Mouse (Mus musculus) gastrocnemius, postnatal 10 days (tissue): ENCODE data around the gene Fyn. TPM values are rescaled to one million over a fixed set of nuclear protein-coding genes. Genes with fewer than 3 reads are reported as not detected.

Source experiments
- DNase-seq: peaks from one replicate; pipeline ENCODE4 v3.0.0; 2021; ENCODE audit warnings: mixed read lengths
- total RNA-seq, 2 experiments: library from RNA; stranded (reverse); gene quantifications; 2 replicates each; pipeline ENCODE4 v1.2.3; 2021

Fyn gene
- total RNA-seq, 2 experiments from 2014 or later = 25.6 to 34.4 TPM

DNA sequence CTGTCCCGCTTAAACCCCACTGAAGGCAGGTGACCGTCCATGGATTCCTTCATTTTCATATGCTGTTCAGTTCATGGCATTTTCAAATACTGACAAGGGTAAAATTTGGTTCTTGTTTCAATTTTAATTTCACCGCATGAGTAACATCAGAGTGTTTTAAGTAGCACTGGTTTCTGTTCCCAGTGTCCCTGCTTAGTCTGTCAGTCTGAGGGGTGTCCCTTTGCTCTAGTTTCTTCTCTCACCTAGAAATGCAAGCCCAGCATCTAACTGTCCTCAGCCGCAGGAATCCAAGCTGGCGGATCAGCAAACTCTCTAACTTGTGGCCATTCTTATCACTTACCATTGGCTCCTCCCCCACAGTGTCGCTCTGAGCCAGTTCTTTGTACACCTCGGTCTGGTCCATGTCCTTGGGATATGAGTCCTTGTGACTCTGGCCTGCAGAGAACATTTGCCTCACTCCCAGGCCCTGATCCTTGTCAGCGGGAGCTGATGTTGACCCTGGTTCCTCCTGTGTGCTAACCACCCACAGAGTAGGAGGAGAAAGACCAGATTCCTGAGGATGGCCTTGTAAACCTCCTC, 9.5 kb downstream of the Fyn start:
- no peak for DNase-seq

DNA sequence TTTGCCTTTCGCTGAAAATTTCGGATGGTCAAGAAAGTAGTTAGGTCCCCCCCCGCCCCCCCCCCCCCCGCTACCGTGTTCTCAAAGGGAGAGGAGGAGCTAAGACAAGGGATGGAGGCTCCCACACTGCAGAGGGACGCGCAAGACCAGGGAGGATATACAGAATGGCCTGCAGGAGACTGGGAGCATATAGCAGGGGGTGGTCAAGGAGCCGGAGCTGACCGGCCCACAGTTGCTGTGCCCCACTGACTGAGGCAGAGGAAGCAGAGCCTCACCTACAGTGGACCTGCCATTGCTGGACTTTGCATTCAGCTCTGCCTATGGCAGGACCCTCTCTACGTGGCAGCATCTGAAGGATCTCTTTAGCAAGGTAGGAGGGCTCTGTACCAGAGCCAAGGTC, 10.6 kb downstream of the Fyn start:
- no peak for DNase-seq

DNA sequence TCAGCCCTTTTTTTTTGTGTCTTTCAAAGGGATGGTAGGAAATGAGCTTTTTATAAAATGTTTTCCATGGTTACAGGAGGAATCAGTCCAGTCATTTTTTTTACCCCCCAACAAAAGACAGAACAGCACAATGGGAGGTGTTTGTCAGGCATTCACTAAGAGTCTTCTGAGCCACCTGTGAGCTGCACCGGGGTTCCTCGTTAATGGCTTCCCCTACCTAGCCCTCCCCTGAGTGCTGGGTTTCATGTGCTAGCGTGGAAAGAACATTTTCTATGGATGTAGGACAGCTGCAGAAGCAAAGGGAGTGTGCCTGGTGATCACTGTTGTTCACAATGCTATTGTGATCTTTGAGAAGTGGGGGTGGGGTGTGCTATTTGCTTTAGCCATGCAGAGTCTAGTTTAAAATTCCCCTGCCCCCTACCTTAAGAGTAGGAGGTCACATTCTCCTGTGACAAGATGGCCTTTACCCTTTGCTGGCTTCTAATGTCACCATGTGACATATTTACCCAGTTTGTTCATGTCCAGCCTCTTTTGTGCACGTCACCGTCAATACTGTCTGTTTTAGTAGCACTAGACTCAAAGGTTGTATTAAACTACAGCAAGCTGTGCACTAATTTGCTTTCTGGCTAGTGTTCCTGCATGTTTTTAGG, 11.2 kb downstream of the Fyn start:
- DNase-seq = no peak

DNA sequence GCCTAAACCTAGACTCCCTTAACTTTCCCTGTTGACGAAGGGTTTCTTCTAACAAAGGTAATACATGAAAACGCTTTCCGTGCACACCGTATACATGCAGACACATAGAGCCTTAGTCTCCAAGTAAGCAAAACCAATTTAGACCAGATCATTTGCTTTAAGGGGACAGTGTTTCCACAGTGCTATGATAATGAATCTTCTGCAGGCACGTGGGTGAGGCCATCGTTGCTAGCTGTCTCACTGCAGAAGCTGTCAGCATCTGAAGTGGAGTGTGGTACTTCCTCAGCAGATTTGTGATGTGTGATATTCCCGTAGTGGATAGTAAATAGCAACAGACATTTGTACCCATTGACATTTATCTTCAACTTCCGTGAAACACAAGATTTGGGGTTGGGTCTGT, 16.6 kb downstream of the Fyn start:
- DNase-seq = no peak

DNA sequence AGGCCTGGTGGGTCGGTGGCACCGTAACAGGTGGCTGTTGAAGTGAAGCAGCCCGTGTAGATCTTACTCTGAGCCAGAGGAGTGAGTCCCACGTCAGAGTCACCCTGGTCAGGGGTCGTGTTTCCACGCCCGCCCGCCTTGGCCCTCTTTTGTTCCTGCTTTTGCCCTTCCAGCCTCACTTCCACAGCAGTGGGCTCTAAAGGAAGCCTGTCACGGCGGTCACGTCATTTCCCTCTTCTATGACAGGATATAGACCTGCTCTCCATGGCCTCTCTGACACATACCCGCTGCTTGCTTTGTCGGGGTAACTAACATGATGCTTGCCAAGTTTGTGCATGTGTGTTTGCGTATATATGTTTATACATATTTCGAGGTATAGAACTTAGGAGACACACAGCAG, 17.5 kb downstream of the Fyn start:
- DNase-seq = no peak

DNA sequence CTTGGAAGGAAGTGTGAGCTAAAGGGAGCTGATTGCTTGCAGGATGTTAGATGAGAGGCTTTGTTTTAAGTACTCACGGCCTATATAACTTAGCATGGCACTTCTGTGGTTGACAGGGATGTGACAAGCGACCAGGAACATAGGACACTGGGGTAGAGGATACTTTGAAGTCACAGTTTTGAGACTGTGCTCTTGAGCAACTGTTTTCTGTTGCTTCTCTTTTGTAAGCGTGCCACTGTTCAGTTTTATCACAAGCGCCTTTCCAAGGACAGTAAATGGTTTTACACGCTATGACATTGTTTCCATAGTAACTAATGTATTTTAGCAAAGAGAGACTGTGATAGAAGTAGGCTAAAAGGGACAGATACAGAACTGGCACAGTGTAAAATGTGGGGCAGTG, 18.4 kb downstream of the Fyn start:
- DNase-seq = no peak

DNA sequence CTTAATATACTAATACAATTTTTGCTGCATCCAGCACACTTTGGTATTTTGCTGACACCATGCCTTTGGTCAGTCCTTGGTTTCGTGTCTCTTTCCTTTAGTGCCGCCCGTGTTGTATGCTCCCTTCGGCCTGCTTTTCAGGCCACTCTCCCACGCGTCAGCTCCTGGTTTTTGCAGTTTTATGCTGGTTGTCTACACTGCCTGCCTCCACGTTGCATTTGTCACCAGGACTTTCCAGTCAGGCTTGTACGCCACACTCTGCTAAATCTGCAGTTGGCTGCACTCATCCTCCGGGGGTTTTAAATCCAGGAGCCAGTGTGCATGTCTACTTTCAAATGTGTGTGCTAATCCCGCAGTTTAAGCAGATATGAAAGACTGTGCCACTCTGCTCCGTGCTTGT, 18.9 kb downstream of the Fyn start:
- no peak for DNase-seq

DNA sequence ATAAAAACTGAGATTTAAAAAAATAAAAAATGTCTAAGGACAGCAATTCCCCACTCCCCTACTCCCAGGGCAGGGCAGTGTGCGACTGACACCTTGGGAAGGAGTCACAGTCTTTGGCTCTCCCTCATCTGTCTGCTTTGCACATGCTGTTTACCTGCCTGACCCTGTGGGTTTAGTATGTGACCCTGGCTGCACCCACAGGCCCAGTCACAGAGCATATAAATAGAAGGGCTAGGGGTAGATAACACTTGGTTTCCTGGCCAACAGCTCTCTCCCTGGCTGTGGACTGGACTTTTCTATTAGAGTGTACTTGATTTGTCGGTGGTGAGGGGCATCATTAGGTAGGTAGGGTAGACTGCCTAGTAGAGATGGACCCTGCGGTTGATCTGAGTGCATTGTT, 19.5 kb downstream of the Fyn start:
- no peak for DNase-seq

DNA sequence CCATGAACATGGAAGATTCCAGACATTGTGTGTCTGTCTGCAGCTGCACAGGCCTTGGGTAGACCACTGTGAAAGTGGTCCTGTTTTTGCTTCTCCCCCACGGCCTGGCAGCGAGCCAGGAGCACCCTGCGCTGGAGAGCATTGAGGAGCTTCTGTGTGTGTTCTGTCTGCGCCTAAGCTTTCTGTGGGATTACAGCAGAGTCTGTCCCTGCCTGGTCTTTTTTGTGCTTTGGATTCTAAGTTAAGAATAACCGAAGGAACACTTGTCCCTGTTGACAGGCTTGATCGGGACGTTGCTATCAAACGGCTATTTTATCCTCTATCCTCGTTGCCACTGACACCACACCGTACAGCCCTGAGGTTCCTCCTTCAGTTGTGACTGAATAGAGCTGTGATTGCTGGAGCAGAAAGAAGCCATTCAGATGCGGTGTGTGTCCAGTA, 20.8 kb downstream of the Fyn start:
- no peak for DNase-seq

DNA sequence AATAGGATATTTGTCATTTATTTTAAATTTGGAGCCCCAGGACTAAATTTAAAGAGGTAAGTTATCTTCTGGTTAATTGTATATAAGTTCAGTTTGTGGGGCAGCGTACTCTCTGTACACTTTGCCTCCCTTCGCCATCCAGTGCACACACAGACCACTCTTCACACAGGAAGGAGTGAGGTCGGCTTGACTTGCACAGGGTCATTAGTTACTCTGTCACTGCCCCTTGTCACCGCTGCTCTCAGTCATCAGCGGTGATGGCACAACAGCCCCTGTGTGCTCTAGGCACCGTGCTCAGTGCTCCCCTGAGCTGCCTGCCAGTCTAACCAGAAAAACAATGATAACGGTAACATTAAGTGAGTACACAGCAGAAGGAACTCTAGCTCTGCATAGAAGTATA, 21.9 kb downstream of the Fyn start:
- DNase-seq = no peak

DNA sequence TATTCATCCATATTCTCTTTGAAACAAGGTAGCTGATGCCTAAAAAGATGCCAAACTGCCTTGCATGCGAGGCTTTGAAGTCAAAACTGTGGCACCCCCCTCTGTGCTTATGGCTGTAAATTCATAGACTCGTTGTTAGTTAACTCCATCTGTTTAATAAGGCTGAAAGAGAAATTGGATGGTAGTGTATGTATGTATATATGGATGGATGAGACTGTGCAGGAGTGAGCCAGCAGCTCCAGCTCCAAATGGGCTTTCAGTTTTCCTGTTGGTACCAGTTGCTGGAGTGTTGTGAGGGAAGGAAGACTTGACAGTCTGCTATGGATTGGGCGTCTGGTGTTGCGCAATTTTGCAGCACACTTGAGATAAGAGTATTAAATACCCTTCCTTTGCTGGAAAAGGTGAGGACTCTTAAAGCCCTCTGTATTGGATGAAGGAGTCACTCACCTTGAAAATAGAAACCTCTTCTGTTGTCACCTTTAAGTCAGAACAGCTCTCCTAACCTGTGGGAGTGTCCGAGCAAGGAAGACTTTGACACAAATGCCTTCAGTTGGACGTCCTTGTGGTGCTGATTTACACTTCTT, 24.3 kb downstream of the Fyn start:
- no peak for DNase-seq

DNA sequence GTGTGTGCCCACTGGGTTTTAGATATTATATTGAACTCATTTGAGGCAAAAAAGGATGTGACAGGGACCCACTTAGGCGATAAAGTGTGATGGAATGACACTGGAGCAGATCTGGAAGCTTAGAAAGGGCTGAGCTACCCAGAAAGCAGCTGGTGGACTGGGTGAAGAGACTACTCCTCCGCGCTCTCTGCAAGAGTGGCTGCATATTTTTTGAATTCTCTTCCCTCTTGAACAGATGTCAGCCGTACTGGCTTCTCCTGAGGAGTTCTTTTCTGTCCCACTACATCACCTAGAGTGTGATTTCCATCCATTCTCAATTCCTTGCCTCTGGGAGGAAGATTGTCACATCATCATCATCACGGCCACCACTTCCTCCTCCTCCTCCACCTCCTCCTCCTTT, 26.9 kb downstream of the Fyn start:
- no peak for DNase-seq

DNA sequence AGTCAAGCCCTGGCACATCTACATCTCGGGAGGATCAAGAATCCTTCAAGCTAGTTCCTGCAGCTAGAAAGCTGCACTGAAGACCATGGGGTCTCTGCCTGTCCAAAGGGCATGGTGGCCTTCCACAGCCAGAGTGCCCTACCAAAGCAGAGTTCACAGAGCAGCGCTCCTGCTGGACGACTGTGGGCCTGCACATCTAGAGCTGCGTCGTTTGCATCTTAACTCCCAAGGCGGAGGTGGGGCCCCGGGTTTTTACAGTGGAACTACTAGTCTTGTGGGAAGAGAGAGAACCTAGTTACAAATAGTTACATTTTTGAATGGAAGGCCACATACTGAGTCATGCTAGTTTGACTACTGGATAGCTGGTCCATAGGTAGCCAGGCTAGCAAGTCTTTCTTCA, 30.3 kb downstream of the Fyn start:
- DNase-seq = no peak

DNA sequence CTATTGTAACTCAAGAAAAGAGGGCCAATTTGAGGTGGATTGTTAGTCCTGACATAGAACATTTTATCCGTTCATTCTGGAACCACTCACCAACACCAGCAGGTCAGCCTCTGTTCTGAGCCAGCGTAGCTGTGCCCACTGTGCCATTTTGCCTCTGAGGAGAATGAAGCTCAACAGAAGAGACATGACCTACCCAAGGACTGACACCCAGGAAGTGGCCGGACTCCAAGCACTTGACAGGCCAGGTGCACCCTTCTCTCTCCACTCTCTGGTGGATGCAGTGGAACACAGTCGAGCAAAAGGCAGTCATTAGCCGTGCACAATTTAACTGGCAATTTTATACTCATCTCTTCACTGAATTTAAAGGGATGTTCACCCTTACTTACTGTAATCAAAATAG, 31.5 kb downstream of the Fyn start:
- DNase-seq = no peak

DNA sequence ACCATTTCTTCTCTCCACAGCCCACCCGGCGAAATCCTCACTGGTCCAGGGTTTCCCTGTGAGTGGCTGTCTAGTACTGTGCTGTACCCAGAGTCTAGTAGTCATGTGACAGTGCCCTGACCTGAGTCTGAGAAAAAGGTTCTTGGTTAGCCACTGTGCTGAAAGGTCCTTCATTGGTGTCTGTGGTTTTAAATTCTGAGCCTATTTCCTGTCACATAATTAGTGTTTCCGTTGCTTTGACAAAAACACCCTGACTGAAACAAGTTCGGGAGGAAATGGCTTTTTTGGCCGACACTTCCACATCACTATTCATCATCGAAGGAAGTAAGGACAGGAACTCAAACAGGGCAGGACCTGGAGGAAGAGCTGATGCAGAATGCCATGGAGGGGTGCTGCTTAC, 33.8 kb downstream of the Fyn start:
- DNase-seq = no peak

DNA sequence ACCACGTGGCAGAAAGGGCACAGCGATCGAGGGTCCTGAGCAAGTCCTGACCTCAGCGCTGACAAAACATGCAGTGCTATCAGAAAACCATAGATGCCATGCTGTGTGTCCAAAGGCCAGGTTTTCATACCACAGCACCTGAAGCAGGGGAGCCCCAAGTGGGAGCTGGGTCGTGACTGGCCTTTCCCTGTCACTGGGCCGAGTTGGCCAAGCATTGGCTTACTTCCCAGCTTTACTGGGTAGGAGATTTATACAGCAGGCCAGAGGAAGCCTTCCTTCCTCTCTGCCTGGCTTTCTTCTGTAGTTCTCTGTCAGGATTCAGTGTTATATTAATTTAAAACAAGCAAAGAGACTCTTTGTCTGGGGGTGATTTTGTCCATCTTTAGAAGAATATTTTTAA, 35.1 kb downstream of the Fyn start:
- no peak for DNase-seq

DNA sequence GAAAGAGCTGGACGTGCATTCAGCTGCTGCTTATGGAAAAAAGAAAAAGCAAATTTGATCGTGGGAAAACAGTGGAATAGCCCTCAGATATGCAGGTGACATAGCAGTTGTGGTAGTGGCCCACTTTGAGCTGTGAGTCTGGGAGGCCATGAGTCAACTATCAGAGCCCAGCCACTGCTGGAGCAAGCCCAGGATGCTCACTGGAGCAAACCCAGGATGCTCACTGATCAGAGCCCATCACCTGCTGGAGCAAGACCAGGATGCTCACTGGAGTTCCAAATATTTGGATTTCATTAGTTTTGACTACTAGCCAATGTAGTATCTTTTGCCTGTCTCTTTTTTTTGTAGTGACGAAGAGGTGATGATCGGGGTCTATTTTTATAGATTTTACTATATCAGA, 35.5 kb downstream of the Fyn start:
- no peak for DNase-seq

DNA sequence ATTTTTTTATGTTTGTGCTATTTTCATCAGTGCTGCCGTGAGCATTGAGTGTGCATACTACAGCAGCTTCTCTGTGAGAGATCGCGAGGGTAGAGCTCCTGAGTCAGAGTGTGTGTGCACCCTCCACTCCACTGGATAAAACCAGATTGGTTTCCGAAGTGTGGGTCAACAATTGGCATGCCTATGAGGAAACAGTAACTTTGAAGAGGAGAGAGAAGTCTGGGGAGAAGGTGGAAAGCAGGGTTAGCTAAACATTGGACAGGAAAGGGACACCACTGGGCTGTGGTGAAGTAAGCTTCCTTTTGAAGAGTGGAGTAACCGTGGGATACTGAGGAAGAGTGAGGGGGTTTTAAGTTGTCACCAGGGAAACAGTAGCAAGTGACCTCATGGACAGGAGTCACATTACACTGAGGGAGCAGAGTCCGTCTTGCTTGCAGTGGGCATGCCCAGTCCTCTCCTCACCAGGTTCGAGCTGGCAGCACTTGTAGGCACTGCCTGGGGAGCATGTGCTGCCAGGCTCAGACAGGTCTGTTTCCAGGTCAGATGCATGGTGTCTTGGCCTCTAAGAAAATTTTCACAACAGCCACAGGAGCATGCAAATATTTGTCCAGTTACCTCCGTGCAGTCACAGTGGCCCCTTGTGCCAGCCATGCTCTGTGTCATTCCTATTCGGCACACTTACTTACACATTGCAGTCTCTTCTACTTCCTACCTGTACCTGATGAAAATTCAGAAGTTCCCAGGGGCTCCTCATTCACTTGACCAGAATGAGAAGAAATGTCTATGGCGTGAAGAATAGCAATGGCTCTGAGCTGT, 37.5 kb downstream of the Fyn start:
- DNase-seq = no peak

DNA sequence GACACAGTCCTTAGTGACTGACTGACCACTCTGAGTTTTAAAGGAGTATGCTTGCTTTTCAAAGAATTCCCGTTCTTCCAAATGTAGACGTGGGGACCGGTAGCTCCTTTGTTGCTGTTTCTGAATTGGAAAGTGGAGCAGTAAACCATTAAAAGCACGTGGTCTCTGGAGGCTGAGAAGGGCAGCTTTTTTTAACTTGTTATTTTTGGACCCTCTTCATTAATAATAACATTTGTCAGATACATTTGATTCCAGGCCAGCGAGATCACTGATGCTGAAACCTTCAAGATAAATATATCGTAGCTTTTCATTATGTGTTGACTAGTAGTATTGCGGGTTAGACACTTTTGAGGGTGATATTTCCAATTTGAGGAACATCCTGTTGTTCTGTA, 38.1 kb downstream of the Fyn start:
- no peak for DNase-seq

DNA sequence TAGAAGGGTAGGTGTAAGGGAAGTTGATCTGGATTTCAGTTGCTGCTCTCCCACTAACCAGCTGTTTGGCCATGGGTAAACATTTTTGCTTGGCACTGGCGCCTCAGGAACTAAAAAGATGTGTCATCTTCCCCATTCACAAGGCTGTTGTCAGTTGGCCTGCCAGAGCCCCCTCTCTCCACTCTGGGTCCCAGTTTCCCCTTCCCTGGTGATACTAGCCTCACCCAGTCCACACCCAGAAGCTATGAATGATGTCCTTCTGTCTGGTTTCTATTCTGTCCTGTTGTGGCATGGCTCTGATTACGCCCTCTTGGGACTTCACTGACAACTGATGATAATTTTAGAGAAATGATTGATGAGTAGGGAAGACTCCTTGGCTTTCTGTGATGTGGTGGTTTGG, 38.9 kb downstream of the Fyn start:
- no peak for DNase-seq

DNA sequence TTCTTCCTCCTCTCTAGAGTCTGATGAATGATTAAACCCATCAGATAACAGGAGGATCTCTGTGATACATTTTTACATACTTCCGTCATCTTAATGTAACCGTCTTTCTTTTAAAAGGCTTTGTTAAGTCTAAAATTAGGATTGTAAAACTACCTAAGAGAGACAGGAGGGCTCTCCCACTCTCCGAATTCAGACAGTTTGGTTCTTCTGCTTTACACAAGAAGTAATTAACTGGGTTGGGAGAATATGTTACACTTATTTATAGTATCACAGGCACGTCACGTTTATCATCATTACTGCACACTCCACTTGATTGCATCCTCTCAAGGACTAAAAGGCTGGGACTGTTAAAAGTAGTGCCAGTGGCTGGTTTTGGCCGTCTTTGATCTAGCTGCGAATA, 40.9 kb downstream of the Fyn start:
- no peak for DNase-seq

DNA sequence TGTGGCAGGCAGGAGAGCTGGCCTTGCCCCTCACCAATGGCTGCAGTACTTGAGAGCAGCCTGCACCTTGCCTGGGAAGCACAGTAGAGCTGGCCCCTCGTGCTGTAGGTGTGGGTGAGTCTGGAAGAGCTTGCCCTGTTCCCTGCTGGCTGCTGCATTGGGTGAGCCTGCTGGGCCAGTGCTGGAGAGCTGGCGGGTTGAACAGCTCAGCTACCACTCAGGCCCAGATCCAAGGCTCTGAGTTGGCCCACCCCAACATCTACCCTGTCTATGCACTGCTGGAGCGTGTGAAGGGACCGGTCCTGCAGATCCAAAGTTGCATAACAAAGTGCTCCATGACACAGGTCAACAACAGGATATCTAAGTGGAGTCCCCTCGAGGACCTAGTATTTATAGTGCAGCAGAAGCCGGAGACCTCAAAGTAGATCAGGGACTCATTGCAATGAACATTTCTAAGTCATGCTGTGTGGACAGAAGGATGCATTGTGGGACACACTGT, 41.5 kb downstream of the Fyn start:
- DNase-seq = no peak

DNA sequence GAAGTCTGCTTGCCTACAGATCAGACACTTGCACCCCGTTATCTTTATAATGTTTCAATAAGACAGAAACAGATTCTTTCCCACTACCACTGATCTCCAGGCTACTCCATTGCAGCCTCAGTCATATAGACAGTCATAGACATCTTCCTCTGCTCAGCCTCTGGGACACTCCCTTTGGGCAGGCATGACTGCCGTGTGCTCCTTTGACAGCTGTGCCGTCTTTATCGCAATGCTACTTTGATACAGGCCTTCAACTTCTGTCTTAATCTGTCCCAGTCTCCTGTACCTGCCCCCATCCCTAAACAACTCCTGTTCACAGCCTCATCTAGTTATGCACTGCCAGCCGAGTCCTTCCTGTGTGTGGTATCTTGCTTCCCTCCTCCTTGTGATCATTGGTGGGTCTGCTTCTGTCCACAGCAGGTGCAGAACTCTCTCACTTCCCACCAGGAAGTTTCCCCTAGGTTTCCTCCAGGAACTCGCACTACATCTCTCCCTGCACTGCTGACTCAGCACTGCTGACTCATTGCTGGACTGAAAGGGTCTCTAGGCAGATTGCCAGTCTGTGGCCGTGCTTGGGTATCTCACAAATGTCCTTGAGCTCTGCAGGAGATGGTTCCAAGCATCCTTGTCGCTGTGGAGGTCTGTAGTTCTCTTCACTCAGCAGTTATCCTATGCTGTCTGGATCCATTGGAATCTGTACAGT, 43.4 kb downstream of the Fyn start:
- DNase-seq = no peak
